Mouse (Mus musculus): Measurements from ENCODE around the gene Ptprs. TPM values are rescaled to one million over a fixed set of nuclear protein-coding genes. Genes with fewer than 3 reads are reported as not detected.
A peak's percentile ranks its signal among the peaks of the same experiment; 100 is the strongest.

Gene Ptprs
- polyA plus RNA-seq, 1 experiment from 2014 or later = 5.3 TPM

GRCm38 (mm10) chr17:56479358-56479757 lies 3.1 kb upstream of the Ptprs start:
- no peak overlapping the region for H3K4me2 ChIP-seq (ENCODE audit: low read depth, low read length)
- no peak overlapping the region for H3K27ac ChIP-seq (ENCODE audit: low read length)
- ATAC-seq (ENCODE audit: low read depth) = no peak
- no peaks in the 10 kb centered on the region for H3K36me3 ChIP-seq (ENCODE audit: control insufficient read depth, insufficient read depth)
- H3K9ac ChIP-seq (ENCODE audit: low read depth, low read length) = no peak overlapping the region
- no peak overlapping the region for H3K4me3 ChIP-seq (ENCODE audit: low read depth, low read length)
- H3K9me3 ChIP-seq (replicated peaks; ENCODE audit: control insufficient read depth, low read length) = peaks cover 2% of the 10 kb centered on the region; the same call in 1 of the 2 replicates
- H3K27me3 ChIP-seq (ENCODE audit: control insufficient read depth, insufficient read depth, low read depth, low read length) = peaks cover 28% of the 10 kb centered on the region
- WGBS (ENCODE audit: insufficient replicate concordance) = 12% methylated on average over 6 of the region's 6 CpGs
- peaks cover 12% of the 10 kb centered on the region for H3K4me1 ChIP-seq (ENCODE audit: control insufficient read depth, low read depth, low read length)

GRCm38 (mm10) chr17:56478191-56478611 lies 1.9 kb upstream of the Ptprs start:
- 50% methylated on average over 11 of the region's 11 CpGs for WGBS (ENCODE audit: insufficient replicate concordance)
- H3K4me3 ChIP-seq (ENCODE audit: low read depth, low read length) = no peak overlapping the region
- H3K4me2 ChIP-seq (ENCODE audit: low read depth, low read length) = no peak overlapping the region
- no peak for ATAC-seq (ENCODE audit: low read depth)
- H3K9me3 ChIP-seq (replicated peaks; ENCODE audit: control insufficient read depth, low read length) = peaks cover 2% of the 10 kb centered on the region; the same call in 1 of the 2 replicates
- H3K27me3 ChIP-seq (ENCODE audit: control insufficient read depth, insufficient read depth, low read depth, low read length) = peaks cover 40% of the 10 kb centered on the region
- no peak overlapping the region for H3K27ac ChIP-seq (ENCODE audit: low read length)
- H3K36me3 ChIP-seq (ENCODE audit: control insufficient read depth, insufficient read depth) = no peaks in the 10 kb centered on the region
- no peak overlapping the region for H3K9ac ChIP-seq (ENCODE audit: low read depth, low read length)
- peaks cover 23% of the 10 kb centered on the region for H3K4me1 ChIP-seq (ENCODE audit: control insufficient read depth, low read depth, low read length)

- H3K9me3 ChIP-seq (replicated peaks; ENCODE audit: control insufficient read depth, low read length) = peaks cover 2% of the 10 kb centered on the region; the same call in 1 of the 2 replicates
- H3K36me3 ChIP-seq (ENCODE audit: control insufficient read depth, insufficient read depth) = no peaks in the 10 kb centered on the region
- H3K9ac ChIP-seq (ENCODE audit: low read depth, low read length) = no peak overlapping the region
- ATAC-seq (ENCODE audit: low read depth) = no peak
- H3K4me3 ChIP-seq (ENCODE audit: low read depth, low read length) = no peak overlapping the region
- H3K4me2 ChIP-seq (ENCODE audit: low read depth, low read length) = no peak overlapping the region
- peaks cover 49% of the 10 kb centered on the region for H3K27me3 ChIP-seq (ENCODE audit: control insufficient read depth, insufficient read depth, low read depth, low read length)
- peaks cover 28% of the 10 kb centered on the region for H3K4me1 ChIP-seq (ENCODE audit: control insufficient read depth, low read depth, low read length)
- 80% methylated on average over 19 of the region's 19 CpGs for WGBS (ENCODE audit: insufficient replicate concordance)
- H3K27ac ChIP-seq (ENCODE audit: low read length) = no peak overlapping the region
These were observed 1.0 kb upstream of the Ptprs start for GRCm38 (mm10) chr17:56477191-56477818.

- Histone ChIP-seq H3K9ac (ENCODE audit: low read depth, low read length) (peak overlapping the region; percentile 34), H3K4me2 (ENCODE audit: low read depth, low read length) (peak overlapping the region; percentile 70), H3K36me3 (ENCODE audit: control insufficient read depth, insufficient read depth) (no peaks in the 10 kb centered on the region), H3K9me3 (replicated peaks; ENCODE audit: control insufficient read depth, low read length) (peaks cover 2% of the 10 kb centered on the region; the same call in 1 of the 2 replicates), H3K27me3 (ENCODE audit: control insufficient read depth, insufficient read depth, low read depth, low read length) (peaks cover 64% of the 10 kb centered on the region), H3K27ac (ENCODE audit: low read length) (no peak overlapping the region), H3K4me1 (ENCODE audit: control insufficient read depth, low read depth, low read length) (peaks cover 32% of the 10 kb centered on the region), H3K4me3 (ENCODE audit: low read depth, low read length) (peak overlapping the region; percentile 58)
- ATAC-seq (ENCODE audit: low read depth) = peak; percentile 19; the same call in 1 of the 2 replicates
- 1% methylated on average over 53 of the region's 66 CpGs for WGBS (ENCODE audit: insufficient replicate concordance)
These were observed 490 bp downstream of the Ptprs start for GRCm38 (mm10) chr17:56475584-56476401.

GRCm38 (mm10) chr17:56474831-56475581 lies 1.3 kb downstream of the Ptprs start:
- Histone ChIP-seq H3K4me2 (ENCODE audit: low read depth, low read length) (peak overlapping the region; percentile 70), H3K4me1 (ENCODE audit: control insufficient read depth, low read depth, low read length) (peaks cover 32% of the 10 kb centered on the region), H3K27ac (ENCODE audit: low read length) (no peak overlapping the region), H3K9me3 (replicated peaks; ENCODE audit: control insufficient read depth, low read length) (peaks cover 2% of the 10 kb centered on the region; the same call in 1 of the 2 replicates), H3K9ac (ENCODE audit: low read depth, low read length) (no peak overlapping the region), H3K36me3 (ENCODE audit: control insufficient read depth, insufficient read depth) (no peaks in the 10 kb centered on the region), H3K4me3 (ENCODE audit: low read depth, low read length) (peak overlapping the region; percentile 58), H3K27me3 (ENCODE audit: control insufficient read depth, insufficient read depth, low read depth, low read length) (peaks cover 71% of the 10 kb centered on the region)
- WGBS (ENCODE audit: insufficient replicate concordance) = 2% methylated on average over 24 of the region's 24 CpGs
- no peak for ATAC-seq (ENCODE audit: low read depth)

DNA sequence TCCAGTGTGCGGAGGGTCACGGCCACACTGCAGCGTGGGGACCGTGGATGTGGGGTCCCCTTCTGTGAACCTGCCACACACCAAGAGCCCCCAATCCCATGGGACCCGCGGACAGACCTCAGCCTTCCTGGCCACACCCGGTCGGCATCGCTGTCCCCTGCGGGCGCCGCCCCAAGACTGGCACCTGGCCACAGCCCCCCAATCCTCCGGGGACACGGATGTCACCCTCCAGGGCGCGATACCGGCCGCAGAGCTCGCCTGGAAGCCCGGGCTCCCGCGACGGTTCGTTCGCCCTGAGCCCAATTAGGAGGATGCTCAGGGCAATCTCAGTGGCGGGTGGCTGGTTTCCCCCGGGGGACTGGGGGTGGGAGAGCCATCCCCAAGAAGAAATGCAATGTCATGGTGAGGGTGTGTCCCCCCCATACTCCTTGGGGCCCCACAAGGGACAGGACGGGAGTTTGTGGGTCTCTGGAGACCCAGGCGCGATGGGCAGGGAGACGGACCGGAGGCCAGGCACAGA lies 1.9 kb downstream of the Ptprs start:
- Histone ChIP-seq H3K9me3 (replicated peaks; ENCODE audit: control insufficient read depth, low read length) (peaks cover 2% of the 10 kb centered on the region; the same call in 1 of the 2 replicates), H3K27me3 (ENCODE audit: control insufficient read depth, insufficient read depth, low read depth, low read length) (peaks cover 74% of the 10 kb centered on the region), H3K4me1 (ENCODE audit: control insufficient read depth, low read depth, low read length) (peaks cover 32% of the 10 kb centered on the region), H3K9ac (ENCODE audit: low read depth, low read length) (no peak overlapping the region), H3K4me3 (ENCODE audit: low read depth, low read length) (peak overlapping the region; percentile 58; the same call in 1 of the 2 replicates), H3K27ac (ENCODE audit: low read length) (no peak overlapping the region), H3K4me2 (ENCODE audit: low read depth, low read length) (0 out of 2 replicates have a peak overlapping the region, but pooled peaks have one; percentile 70), H3K36me3 (ENCODE audit: control insufficient read depth, insufficient read depth) (no peaks in the 10 kb centered on the region)
- ATAC-seq (ENCODE audit: low read depth) = no peak
- WGBS (ENCODE audit: insufficient replicate concordance) = 4% methylated on average over 32 of the region's 32 CpGs

- H3K4me3 ChIP-seq (ENCODE audit: low read depth, low read length) = no peak overlapping the region; the same call in 1 of the 2 replicates
- peak overlapping the region; percentile 54 for H3K4me2 ChIP-seq (ENCODE audit: low read depth, low read length)
- H3K27me3 ChIP-seq (ENCODE audit: control insufficient read depth, insufficient read depth, low read depth, low read length) = peaks cover 75% of the 10 kb centered on the region
- H3K9ac ChIP-seq (ENCODE audit: low read depth, low read length) = no peak overlapping the region
- WGBS (ENCODE audit: insufficient replicate concordance) = under 1% methylated on average over 11 of the region's 11 CpGs
- peaks cover 2% of the 10 kb centered on the region; the same call in 1 of the 2 replicates for H3K9me3 ChIP-seq (replicated peaks; ENCODE audit: control insufficient read depth, low read length)
- no peak for ATAC-seq (ENCODE audit: low read depth)
- H3K4me1 ChIP-seq (ENCODE audit: control insufficient read depth, low read depth, low read length) = peaks cover 32% of the 10 kb centered on the region
- H3K27ac ChIP-seq (ENCODE audit: low read length) = no peak overlapping the region
- no peaks in the 10 kb centered on the region for H3K36me3 ChIP-seq (ENCODE audit: control insufficient read depth, insufficient read depth)
These were observed 2.7 kb downstream of the Ptprs start for GRCm38 (mm10) chr17:56473611-56473905.

DNA sequence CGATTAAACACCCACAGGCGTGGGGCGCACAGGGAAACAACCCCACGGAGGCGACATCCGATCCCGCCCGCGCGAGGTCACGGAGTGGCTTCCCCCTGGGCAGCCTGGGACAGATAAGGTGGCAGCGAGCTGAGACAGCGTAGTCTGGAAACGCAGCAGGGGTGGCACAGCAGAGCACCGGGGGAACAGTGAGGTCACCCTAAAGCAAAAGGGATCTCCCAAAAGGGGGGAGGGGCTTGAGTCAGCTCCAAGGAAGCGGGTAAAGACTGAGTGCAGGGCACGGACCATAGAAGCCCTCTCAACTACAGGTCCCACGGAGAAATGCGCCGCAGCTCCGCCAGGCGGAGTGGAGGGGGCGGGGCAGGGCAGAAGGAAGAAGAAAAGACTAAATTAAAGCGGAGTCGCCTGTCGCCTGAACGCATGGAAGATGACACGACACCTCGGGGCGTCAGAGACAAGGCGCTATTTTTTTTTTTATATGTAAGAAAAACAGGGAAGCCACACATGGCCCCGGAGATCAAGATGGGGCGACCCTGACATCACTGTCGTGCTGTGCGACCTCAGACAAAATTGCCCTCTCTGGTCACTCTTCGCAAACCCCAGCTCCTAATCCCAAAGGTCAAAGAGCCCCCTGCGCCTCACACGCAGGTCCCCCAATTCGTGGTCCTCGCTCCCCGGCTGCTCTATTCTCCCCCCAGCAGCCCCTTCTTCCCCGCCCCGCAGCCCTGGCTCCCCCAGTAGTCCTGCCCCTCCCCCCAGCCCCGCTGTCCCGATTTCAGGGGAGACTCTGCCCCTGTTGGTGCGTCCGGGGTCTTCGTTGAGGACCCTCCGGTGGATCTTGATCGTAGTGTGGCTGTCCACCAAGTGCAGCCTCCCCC lies 3.3 kb downstream of the Ptprs start:
- Histone ChIP-seq H3K36me3 (ENCODE audit: control insufficient read depth, insufficient read depth) (no peaks in the 10 kb centered on the region), H3K9ac (ENCODE audit: low read depth, low read length) (no peak overlapping the region), H3K9me3 (replicated peaks; ENCODE audit: control insufficient read depth, low read length) (peaks cover 2% of the 10 kb centered on the region), H3K27me3 (ENCODE audit: control insufficient read depth, insufficient read depth, low read depth, low read length) (peaks cover 75% of the 10 kb centered on the region), H3K27ac (ENCODE audit: low read length) (no peak overlapping the region), H3K4me2 (ENCODE audit: low read depth, low read length) (peak overlapping the region; percentile 54), H3K4me3 (ENCODE audit: low read depth, low read length) (peak overlapping the region; percentile 42), H3K4me1 (ENCODE audit: control insufficient read depth, low read depth, low read length) (peaks cover 32% of the 10 kb centered on the region)
- no peak for ATAC-seq (ENCODE audit: low read depth)
- 2% methylated on average over 50 of the region's 50 CpGs for WGBS (ENCODE audit: insufficient replicate concordance)
